Mouse (Mus musculus) MEL (cell line): ENCODE measurements around the gene Actl6a. TPM values are rescaled to one million over a fixed set of nuclear protein-coding genes. Genes with fewer than 3 reads are reported as not detected.

Experiments used
- DNase-seq: peaks from one replicate; pipeline ENCODE4 v3.0.0; 2011; ENCODE audit warnings: low read depth, low spot score
- H3K27ac ChIP-seq: 2 replicates; pipeline ENCODE4 v1.5.1; 2012; ENCODE audit warnings: low read depth, mild to moderate bottlenecking, control low read depth, low read length, moderate library complexity; ENCODE audit not compliant: control insufficient read depth
- H3K27me3 ChIP-seq, 2 experiments: fragments of 150-350 bp in 1 of 2; sonication (generic) in 1 of 2; 2 replicates each; pipeline ENCODE4 v1.6.1; 2012; ENCODE audit warnings: low read length in 2 of 2, mild to moderate bottlenecking in 2 of 2, improper control_type of control experiment in 1 of 2, moderate library complexity in 1 of 2; ENCODE audit not compliant: insufficient read depth in 2 of 2, control insufficient read depth in 1 of 2
- H3K36me3 ChIP-seq, 2 experiments: 2 replicates each; pipeline ENCODE4 v1.6.1; 2012 to 2014; ENCODE audit warnings: low read length in 2 of 2, improper control_type of control experiment in 1 of 2, inconsistent platforms in 1 of 2, mild to moderate bottlenecking in 1 of 2; ENCODE audit not compliant: insufficient read depth in 2 of 2, control insufficient read depth in 1 of 2
- H3K4me1 ChIP-seq, 2 experiments: fragments of 150-350 bp in 1 of 2; sonication (generic) in 1 of 2; 2 replicates each; pipeline ENCODE4 v1.6.1; 2012; ENCODE audit warnings: low read length in 2 of 2, improper control_type of control experiment in 1 of 2, mild to moderate bottlenecking in 1 of 2; ENCODE audit not compliant: insufficient read depth in 2 of 2, control insufficient read depth in 1 of 2
- H3K4me3 ChIP-seq, 2 experiments: fragments of 150-350 bp in 1 of 2; sonication (generic) in 1 of 2; 2 replicates each; pipeline ENCODE4 v1.5.1; 2012; ENCODE audit warnings: low read depth in 2 of 2, low read length in 2 of 2, mild to moderate bottlenecking in 2 of 2, moderate library complexity in 2 of 2, control low read depth in 1 of 2, improper control_type of control experiment in 1 of 2; ENCODE audit not compliant: control insufficient read depth in 1 of 2, insufficient read depth in 1 of 2
- H3K79me2 ChIP-seq: 2 replicates; pipeline ENCODE4 v1.6.1; 2012; ENCODE audit warnings: mild to moderate bottlenecking, low read length, moderate library complexity; ENCODE audit not compliant: control insufficient read depth, poor library complexity, insufficient read depth
- H3K9ac ChIP-seq: 2 replicates; pipeline ENCODE4 v1.6.1; 2012; ENCODE audit warnings: low read depth, mild to moderate bottlenecking, control low read depth, low read length, moderate library complexity; ENCODE audit not compliant: control insufficient read depth, poor library complexity, severe bottlenecking
- H3K9me3 ChIP-seq: fragments of 150-350 bp; sonication (generic); replicated peaks from 2 replicates; pipeline ENCODE4 v1.6.1; 2012; ENCODE audit warnings: mild to moderate bottlenecking, low read length, improper control_type of control experiment, moderate library complexity; ENCODE audit not compliant: insufficient read depth
- BHLHE40 ChIP-seq: IDR thresholded peaks from 2 replicates; pipeline ENCODE4 v1.6.1; 2012; ENCODE audit warnings: low read depth, mild to moderate bottlenecking, inconsistent platforms, low read length, improper control_type of control experiment, borderline replicate concordance
- CHD1 ChIP-seq: IDR thresholded peaks from 2 replicates; pipeline ENCODE4 v1.6.1; 2012; ENCODE audit warnings: low read depth, mild to moderate bottlenecking, inconsistent platforms, low read length, improper control_type of control experiment
- CTCF ChIP-seq, 3 experiments: IDR thresholded peaks in 2 of 3; conservative IDR thresholded peaks in 1 of 3; 2 replicates each; pipeline ENCODE4 v1.5.1; 2011 to 2012; ENCODE audit warnings: low read length in 3 of 3, low read depth in 2 of 3, mild to moderate bottlenecking in 2 of 3, improper control_type of control experiment in 1 of 3, inconsistent platforms in 1 of 3, mixed read lengths in 1 of 3, moderate library complexity in 1 of 3; ENCODE audit not compliant: control insufficient read depth in 1 of 3, insufficient read depth in 1 of 3, poor library complexity in 1 of 3, severe bottlenecking in 1 of 3
- E2F4 ChIP-seq: IDR thresholded peaks from 2 replicates; pipeline ENCODE4 v1.6.1; 2011; ENCODE audit warnings: low read depth, low read length, improper control_type of control experiment, borderline replicate concordance
- ELF1 ChIP-seq: IDR thresholded peaks from 2 replicates; pipeline ENCODE4 v1.6.1; 2014; ENCODE audit warnings: low read depth, mild to moderate bottlenecking, inconsistent platforms, low read length, improper control_type of control experiment, moderate library complexity
- EP300 ChIP-seq, 2 experiments: IDR thresholded peaks; 2 replicates each; pipeline ENCODE4 v1.6.1; 2011; ENCODE audit warnings: improper control_type of control experiment in 2 of 2, low read length in 2 of 2, low read depth in 1 of 2, mild to moderate bottlenecking in 1 of 2
- ETS1 ChIP-seq: IDR thresholded peaks from 2 replicates; pipeline ENCODE4 v1.6.1; 2012; ENCODE audit warnings: low read depth, mild to moderate bottlenecking, inconsistent platforms, low read length, improper control_type of control experiment, moderate library complexity
- GABPA ChIP-seq: IDR thresholded peaks from 2 replicates; pipeline ENCODE4 v1.6.1; 2012; ENCODE audit warnings: low read depth, mild to moderate bottlenecking, inconsistent platforms, low read length, improper control_type of control experiment, moderate library complexity
- HCFC1 ChIP-seq: IDR thresholded peaks from 2 replicates; pipeline ENCODE4 v1.6.1; 2012; ENCODE audit warnings: low read depth, mild to moderate bottlenecking, inconsistent platforms, low read length, improper control_type of control experiment, moderate library complexity
- JUND ChIP-seq: IDR thresholded peaks from 2 replicates; pipeline ENCODE4 v1.6.1; 2011; ENCODE audit warnings: low read depth, mild to moderate bottlenecking, improper control_type of control experiment, low read length
- KAT2A ChIP-seq: conservative IDR thresholded peaks from 2 replicates; pipeline ENCODE4 v1.6.1; 2012; ENCODE audit warnings: low read depth, low read length, improper control_type of control experiment, inconsistent platforms
- MAFK ChIP-seq: IDR thresholded peaks from 2 replicates; pipeline ENCODE4 v1.6.1; 2011; ENCODE audit warnings: low read depth, mild to moderate bottlenecking, low read length, improper control_type of control experiment, borderline replicate concordance
- MAX ChIP-seq: IDR thresholded peaks from 2 replicates; pipeline ENCODE4 v1.6.1; 2011; ENCODE audit warnings: low read length, improper control_type of control experiment
- MAZ ChIP-seq: IDR thresholded peaks from 2 replicates; pipeline ENCODE4 v1.6.1; 2012; ENCODE audit warnings: low read depth, mild to moderate bottlenecking, inconsistent platforms, low read length, improper control_type of control experiment
- MEF2A ChIP-seq: IDR thresholded peaks from 2 replicates; pipeline ENCODE4 v1.6.1; 2014; ENCODE audit warnings: low read depth, mild to moderate bottlenecking, inconsistent platforms, low read length, improper control_type of control experiment; ENCODE audit not compliant: poor library complexity, insufficient replicate concordance, severe bottlenecking; ENCODE audit errors: extremely low read depth
- MXI1 ChIP-seq: IDR thresholded peaks from 2 replicates; pipeline ENCODE4 v1.6.1; 2011; ENCODE audit warnings: mild to moderate bottlenecking, low read depth, low read length, improper control_type of control experiment
- MYB ChIP-seq: IDR thresholded peaks from 2 replicates; pipeline ENCODE4 v1.6.1; 2011; ENCODE audit warnings: mild to moderate bottlenecking, low read depth, low read length, improper control_type of control experiment
- NELFE ChIP-seq: IDR thresholded peaks from 2 replicates; pipeline ENCODE4 v1.6.1; 2011; ENCODE audit warnings: low read depth, low read length, improper control_type of control experiment
- NRF1 ChIP-seq: IDR thresholded peaks from 2 replicates; pipeline ENCODE4 v1.6.1; 2014; ENCODE audit warnings: low read depth, mild to moderate bottlenecking, inconsistent platforms, low read length, improper control_type of control experiment, moderate library complexity; ENCODE audit not compliant: poor library complexity, insufficient read depth, severe bottlenecking
- POLR2A ChIP-seq, 2 experiments: IDR thresholded peaks; 2 replicates each; pipeline ENCODE4 v1.6.1; 2011 to 2012; ENCODE audit warnings: low read length in 2 of 2, mild to moderate bottlenecking in 2 of 2, control low read depth in 1 of 2, improper control_type of control experiment in 1 of 2, low read depth in 1 of 2, moderate library complexity in 1 of 2; ENCODE audit not compliant: control insufficient read depth in 1 of 2, insufficient read depth in 1 of 2, poor library complexity in 1 of 2
- POLR2AphosphoS2 ChIP-seq: IDR thresholded peaks from 2 replicates; pipeline ENCODE4 v1.6.1; 2011; ENCODE audit warnings: low read length, improper control_type of control experiment
- POLR2AphosphoS5 ChIP-seq: IDR thresholded peaks from 2 replicates; pipeline ENCODE4 v1.6.1; 2012; ENCODE audit warnings: low read depth, borderline replicate concordance, mild to moderate bottlenecking, inconsistent platforms, low read length, moderate library complexity, mixed read lengths
- RAD21 ChIP-seq: IDR thresholded peaks from 2 replicates; pipeline ENCODE4 v1.6.1; 2011; ENCODE audit warnings: mild to moderate bottlenecking, low read depth, low read length, improper control_type of control experiment
- RCOR1 ChIP-seq: IDR thresholded peaks from 2 replicates; pipeline ENCODE4 v1.6.1; 2012; ENCODE audit warnings: low read depth, mild to moderate bottlenecking, inconsistent platforms, low read length, improper control_type of control experiment
- SIN3A ChIP-seq: IDR thresholded peaks from 2 replicates; pipeline ENCODE4 v1.6.1; 2012; ENCODE audit warnings: low read length, improper control_type of control experiment, inconsistent platforms
- TAL1 ChIP-seq: IDR thresholded peaks from 2 replicates; pipeline ENCODE4 v1.6.1; 2012; ENCODE audit warnings: mild to moderate bottlenecking, inconsistent platforms, low read length, moderate library complexity, mixed read lengths
- TBP ChIP-seq: IDR thresholded peaks from 2 replicates; pipeline ENCODE4 v1.8.0; 2011; ENCODE audit warnings: low read depth, low read length, improper control_type of control experiment
- TCF12 ChIP-seq: IDR thresholded peaks from 2 replicates; pipeline ENCODE4 v1.6.1; 2014; ENCODE audit warnings: low read depth, mild to moderate bottlenecking, inconsistent platforms, low read length, improper control_type of control experiment, moderate library complexity
- UBTF ChIP-seq: IDR thresholded peaks from 2 replicates; pipeline ENCODE4 v1.6.1; 2012; ENCODE audit warnings: low read depth, mild to moderate bottlenecking, inconsistent platforms, low read length, improper control_type of control experiment, moderate library complexity, borderline replicate concordance; ENCODE audit not compliant: insufficient read depth
- USF1 ChIP-seq: IDR thresholded peaks from 2 replicates; pipeline ENCODE4 v1.6.1; 2014; ENCODE audit warnings: low read depth, mild to moderate bottlenecking, inconsistent platforms, low read length, improper control_type of control experiment, moderate library complexity
- USF2 ChIP-seq, 2 experiments: IDR thresholded peaks; 2 replicates each; pipeline ENCODE4 v1.6.1; 2011 to 2012; ENCODE audit warnings: improper control_type of control experiment in 2 of 2, low read length in 2 of 2, borderline replicate concordance in 1 of 2, inconsistent platforms in 1 of 2, low read depth in 1 of 2, mild to moderate bottlenecking in 1 of 2; ENCODE audit not compliant: insufficient read depth in 1 of 2
- ZC3H11A ChIP-seq: IDR thresholded peaks from 2 replicates; pipeline ENCODE4 v1.6.1; 2012; ENCODE audit warnings: low read depth, mild to moderate bottlenecking, inconsistent platforms, low read length, improper control_type of control experiment
- ZKSCAN1 ChIP-seq: IDR thresholded peaks from 2 replicates; pipeline ENCODE4 v1.6.1; 2012; ENCODE audit warnings: low read depth, mild to moderate bottlenecking, inconsistent platforms, low read length, improper control_type of control experiment, moderate library complexity
- ZMIZ1 ChIP-seq: IDR thresholded peaks from 2 replicates; pipeline ENCODE4 v1.6.1; 2012; ENCODE audit warnings: low read depth, mild to moderate bottlenecking, inconsistent platforms, low read length, improper control_type of control experiment, moderate library complexity
- ZNF384 ChIP-seq: IDR thresholded peaks from 2 replicates; pipeline ENCODE4 v1.6.1; 2012; ENCODE audit warnings: low read depth, mild to moderate bottlenecking, inconsistent platforms, low read length, improper control_type of control experiment
- polyA plus RNA-seq, 2 experiments: library from polyadenylated mRNA; stranded (reverse) in 1 of 2; unstranded in 1 of 2; fragments of >175 nt in 1 of 2; fragments of >200 nt in 1 of 2; gene quantifications; 2 replicates each; pipeline versions ENCODE4 v1.2.1 to v1.2.4; 2012; ENCODE audit warnings: low replicate concordance in 2 of 2, low read depth in 1 of 2; ENCODE audit not compliant: insufficient read length in 2 of 2, insufficient read depth in 1 of 2, missing spikeins in 1 of 2
- total RNA-seq: library from RNA; depleted of rRNA; stranded (reverse); fragments of 300-350 nt; gene quantifications from 2 replicates; pipeline ENCODE4 v1.2.3, GENCODE M21; 2012

Gene Actl6a
- total and polyA plus RNA-seq, 3 experiments = 129 to 175 TPM; not detected in 1

DNA sequence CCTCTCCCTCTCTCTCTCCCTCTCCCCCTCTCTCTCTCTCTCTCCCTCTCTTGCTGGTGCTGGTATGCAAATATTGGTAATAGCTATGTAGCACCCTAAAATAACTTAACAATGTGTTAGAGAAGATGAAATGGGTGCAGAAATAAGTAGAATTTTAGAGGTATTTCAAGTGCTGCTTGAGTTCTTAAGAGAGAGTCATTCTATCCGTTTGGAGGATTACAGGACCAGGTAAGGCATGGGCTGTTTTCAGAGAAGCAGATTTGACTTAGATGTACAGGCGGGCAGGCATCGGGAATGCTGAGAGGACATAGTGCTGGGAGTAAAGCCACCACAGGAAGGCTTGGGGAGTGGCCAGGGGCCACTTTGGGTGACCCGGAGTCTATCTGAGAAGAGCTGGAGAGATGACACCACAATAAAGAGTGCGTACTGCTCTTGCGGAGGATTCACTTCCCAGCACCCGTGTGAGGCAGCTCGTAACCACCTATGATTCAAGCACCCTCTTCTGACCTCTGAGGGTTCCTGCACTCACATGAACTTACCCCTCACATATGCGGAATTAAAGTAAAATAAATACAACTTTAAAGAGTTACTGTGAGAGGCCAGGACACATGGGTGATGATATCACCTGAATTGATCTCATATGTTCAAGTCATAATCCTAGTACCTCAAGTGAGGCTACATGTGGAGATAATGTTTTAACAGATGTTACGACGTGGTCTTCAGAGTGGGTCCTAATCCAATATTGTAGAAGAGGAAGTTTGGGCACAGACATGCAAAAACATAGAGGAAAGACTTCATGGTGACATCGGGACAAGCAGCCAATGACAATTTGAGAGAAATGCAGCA, 11.1 kb upstream of the Actl6a start:
- H3K9ac ChIP-seq = peak overlapping the region; percentile 31; the same call in 1 of the 2 replicates
- no peaks in the 10 kb centered on the region for H3K79me2 ChIP-seq
- peaks cover 26 to 30% of the 10 kb centered on the region in 2 experiments for H3K4me1 ChIP-seq
- H3K36me3 ChIP-seq = peaks cover 0 to 36% of the 10 kb centered on the region in 2 experiments; a peak in 2 of 4 replicates
- H3K27ac ChIP-seq = peak overlapping the region; percentile 53
- peak; percentile 76 for DNase-seq
- H3K4me3 ChIP-seq = peak overlapping the region; percentile 36 to 53
- H3K27me3 ChIP-seq = no peaks in the 10 kb centered on the region
- H3K9me3 ChIP-seq = no peaks in the 10 kb centered on the region
- TF ChIP-seq TAL1 (no peak), TBP (no peak), MAFK (no peak), POLR2AphosphoS5 (no peak), ETS1 (peak; percentile 40; the same call in 1 of the 2 replicates), UBTF (no peak), RAD21 (peak; percentile 74), ZMIZ1 (no peak), MXI1 (peak; percentile 60), USF2 (IDR thresholded peaks at IDR 0.05; ENCODE audit: borderline replicate concordance in 1 of 2, insufficient read depth in 1 of 2, low read depth in 1 of 2, low read length in 2 of 2) (no peak), ZC3H11A (peak; percentile 75), MAZ (no peak; the same call in 1 of the 2 replicates), E2F4 (no peak), MAX (peak; percentile 55; the same call in 1 of the 2 replicates), CTCF (IDR thresholded peaks at IDR 0.05 in 2 of 3, conservative IDR thresholded peaks at IDR 0.05 in 1 of 3; ENCODE audit: control insufficient read depth in 1 of 3, insufficient read depth in 1 of 3, low read depth in 2 of 3, low read length in 3 of 3, poor library complexity in 1 of 3, severe bottlenecking in 1 of 3) (peak in 2 of 3 experiments; percentile 43 to 64; a peak in 4 of 6 replicates), EP300 (IDR thresholded peaks at IDR 0.05; ENCODE audit: low read depth in 1 of 2, low read length in 2 of 2) (no peak), MEF2A (0 out of 2 replicates have a peak, but pooled peaks have one; percentile 12), BHLHE40 (no peak), ZKSCAN1 (no peak), POLR2A (IDR thresholded peaks at IDR 0.05; ENCODE audit: control insufficient read depth in 1 of 2, insufficient read depth in 1 of 2, low read depth in 1 of 2, low read length in 2 of 2, poor library complexity in 1 of 2) (no peak), POLR2AphosphoS2 (no peak), ELF1 (no peak), KAT2A (no peak), RCOR1 (0 out of 2 replicates have a peak, but pooled peaks have one; percentile 10), TCF12 (no peak), CHD1 (0 out of 2 replicates have a peak, but pooled peaks have one; percentile 32), NELFE (no peak), JUND (no peak), ZNF384 (no peak), USF1 (no peak), GABPA (no peak), HCFC1 (no peak), SIN3A (peak; percentile 59), NRF1 (no peak), MYB (no peak)
